Mouse (Mus musculus): ENCODE data around the gene Olfr1357. TPM values are rescaled to one million over a fixed set of nuclear protein-coding genes. Genes with fewer than 3 reads are reported as not detected.

Olfr1357 gene
- polyA plus RNA-seq, 1 experiment, result not detected

DNA sequence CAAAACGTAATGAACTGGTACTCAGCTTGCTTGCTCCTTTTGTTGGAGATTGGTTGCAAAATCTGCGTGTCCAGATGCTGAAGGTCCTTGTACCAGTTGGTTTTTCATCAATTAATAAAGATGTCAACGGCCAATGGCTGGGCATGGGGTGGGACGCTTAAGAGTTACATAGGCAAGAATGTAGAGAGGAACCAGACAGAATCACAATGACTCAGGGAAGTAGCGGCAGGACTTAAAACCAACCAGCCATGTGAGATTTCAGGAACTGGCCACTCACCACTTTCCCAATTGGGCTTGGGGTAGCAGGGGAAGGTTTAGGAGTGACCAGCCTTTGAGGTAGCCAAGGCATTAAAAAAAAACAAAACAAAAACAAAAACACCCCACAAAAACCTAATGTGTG lies 18.0 kb downstream of the Olfr1357 start:
- Histone ChIP-seq H3K27ac (ENCODE audit: insufficient read depth, low read length) (no peak overlapping the region), H3K4me3 (replicated peaks; ENCODE audit: insufficient read depth, low read depth, low read length) (no peak overlapping the region), H3K4me1 (ENCODE audit: control insufficient read depth, insufficient read depth, low read length) (no peaks in the 10 kb centered on the region), H3K27me3 (ENCODE audit: control insufficient read depth, insufficient read depth, low read length) (no peaks in the 10 kb centered on the region)
- TF ChIP-seq CTCF (IDR thresholded peaks at IDR 0.05; ENCODE audit: borderline replicate concordance, insufficient read depth, low read depth, low read length), result no peak
- no peak for TF ChIP-seq POLR2A (IDR thresholded peaks at IDR 0.05; ENCODE audit: borderline replicate concordance, insufficient read depth, low read length)
- DNase-seq, result no peak
- 82% methylated on average over 5 of the region's 5 CpGs for WGBS

DNA sequence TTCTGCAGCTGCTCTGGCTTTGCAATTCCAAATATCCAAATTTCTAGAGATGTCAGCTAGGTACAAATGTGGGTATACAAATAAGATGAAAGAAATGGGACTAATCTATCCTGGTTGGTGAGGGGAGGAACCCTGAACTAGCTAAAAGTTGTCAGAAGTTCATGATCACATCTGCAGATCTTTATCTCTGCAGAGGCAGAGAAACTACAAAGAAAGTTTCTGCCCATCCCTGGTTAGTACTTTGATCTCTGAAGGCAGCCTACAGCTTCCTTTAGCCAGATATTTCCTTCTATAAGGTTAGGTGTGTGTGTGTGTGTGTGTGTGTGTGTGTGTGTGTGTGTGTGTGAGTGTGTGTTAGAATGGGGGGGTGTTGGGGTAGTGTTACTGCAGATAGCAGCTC lies 23.3 kb downstream of the Olfr1357 start:
- Histone ChIP-seq H3K27me3 (ENCODE audit: control insufficient read depth, insufficient read depth, low read length) (no peaks in the 10 kb centered on the region; the same call in 1 of the 2 replicates), H3K4me3 (replicated peaks; ENCODE audit: insufficient read depth, low read depth, low read length) (no peak overlapping the region), H3K27ac (ENCODE audit: insufficient read depth, low read length) (no peak overlapping the region), H3K4me1 (ENCODE audit: control insufficient read depth, insufficient read depth, low read length) (peaks cover 3% of the 10 kb centered on the region; the same call in 1 of the 2 replicates)
- DNase-seq, result no peak
- TF ChIP-seq CTCF (IDR thresholded peaks at IDR 0.05; ENCODE audit: borderline replicate concordance, insufficient read depth, low read depth, low read length) (no peak), POLR2A (IDR thresholded peaks at IDR 0.05; ENCODE audit: borderline replicate concordance, insufficient read depth, low read length) (no peak)

DNA sequence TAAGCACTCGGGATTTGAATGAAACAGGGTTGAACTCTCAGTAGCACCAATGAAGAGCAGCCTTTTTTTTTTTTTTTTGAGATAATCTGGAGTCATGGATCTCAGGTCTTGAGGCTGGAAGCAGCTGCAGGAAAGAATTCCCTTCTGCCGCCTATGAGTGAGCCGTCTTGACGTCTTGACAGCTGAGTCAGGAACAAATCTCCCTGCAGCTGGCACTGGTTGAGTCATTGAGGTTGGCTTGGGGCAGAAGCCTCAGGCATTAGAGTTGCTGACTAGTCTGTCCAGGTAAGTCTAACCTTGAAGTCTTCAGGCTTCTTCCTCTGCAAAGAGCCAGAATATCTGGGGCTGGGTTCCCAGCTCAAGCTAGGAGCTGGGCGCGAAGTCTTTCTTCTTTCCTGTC lies 23.7 kb downstream of the Olfr1357 start:
- no peak for DNase-seq
- Histone ChIP-seq H3K27ac (ENCODE audit: insufficient read depth, low read length) (no peak overlapping the region), H3K4me1 (ENCODE audit: control insufficient read depth, insufficient read depth, low read length) (peaks cover 3% of the 10 kb centered on the region; the same call in 1 of the 2 replicates), H3K4me3 (replicated peaks; ENCODE audit: insufficient read depth, low read depth, low read length) (no peak overlapping the region), H3K27me3 (ENCODE audit: control insufficient read depth, insufficient read depth, low read length) (no peaks in the 10 kb centered on the region; the same call in 1 of the 2 replicates)
- no peak for TF ChIP-seq POLR2A (IDR thresholded peaks at IDR 0.05; ENCODE audit: borderline replicate concordance, insufficient read depth, low read length)
- TF ChIP-seq CTCF (IDR thresholded peaks at IDR 0.05; ENCODE audit: borderline replicate concordance, insufficient read depth, low read depth, low read length), result no peak
- WGBS, result 80% methylated on average over 6 of the region's 6 CpGs

DNA sequence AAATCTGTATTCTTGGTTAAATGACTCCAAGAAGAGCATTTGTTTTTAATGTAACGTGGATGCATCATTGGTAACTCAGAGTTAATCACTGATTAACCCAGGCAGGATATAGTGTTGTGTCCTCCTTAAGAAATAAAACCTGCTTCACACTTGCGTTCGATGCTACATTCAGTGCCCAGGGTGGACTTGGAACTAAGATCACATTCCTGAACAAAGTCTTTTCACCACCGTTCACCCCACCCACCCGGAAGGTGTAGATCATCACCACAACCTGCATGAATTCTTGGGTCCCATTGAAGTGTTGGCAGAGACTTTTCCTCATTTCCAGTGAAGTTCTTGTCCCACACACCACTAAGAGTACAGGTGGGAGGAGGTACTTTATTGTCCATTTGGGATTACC lies 24.1 kb downstream of the Olfr1357 start:
- TF ChIP-seq POLR2A (IDR thresholded peaks at IDR 0.05; ENCODE audit: borderline replicate concordance, insufficient read depth, low read length) (no peak), CTCF (IDR thresholded peaks at IDR 0.05; ENCODE audit: borderline replicate concordance, insufficient read depth, low read depth, low read length) (no peak)
- Histone ChIP-seq H3K27me3 (ENCODE audit: control insufficient read depth, insufficient read depth, low read length) (no peaks in the 10 kb centered on the region; the same call in 1 of the 2 replicates), H3K4me1 (ENCODE audit: control insufficient read depth, insufficient read depth, low read length) (peaks cover 3% of the 10 kb centered on the region; the same call in 1 of the 2 replicates), H3K27ac (ENCODE audit: insufficient read depth, low read length) (no peak overlapping the region), H3K4me3 (replicated peaks; ENCODE audit: insufficient read depth, low read depth, low read length) (no peak overlapping the region)
- 92% methylated on average over 5 of the region's 5 CpGs for WGBS
- DNase-seq, result no peak

DNA sequence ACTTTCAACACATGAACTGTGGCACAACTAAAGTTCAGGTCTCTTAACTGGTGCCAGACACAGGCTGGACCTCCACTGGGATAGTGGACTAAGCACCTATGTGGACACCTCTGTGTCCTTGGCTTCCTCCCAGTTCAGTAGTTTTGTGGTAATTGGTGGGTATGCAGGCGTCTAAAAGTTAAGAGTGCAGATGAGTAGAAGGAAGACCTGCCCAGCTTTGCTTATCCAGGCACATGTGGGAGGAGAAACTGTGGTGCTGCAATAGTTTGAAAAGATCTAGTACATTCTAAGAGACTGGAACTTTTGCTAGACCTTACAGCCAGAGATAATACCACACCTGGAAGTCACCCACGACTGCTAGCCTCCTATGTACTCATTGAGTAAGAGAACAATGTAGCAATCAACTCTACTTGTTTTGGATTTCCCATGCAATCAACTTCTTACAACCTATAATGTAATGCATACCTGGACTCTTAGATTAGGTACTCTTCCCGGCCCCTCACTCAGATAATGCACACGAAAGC lies 25.0 kb downstream of the Olfr1357 start:
- TF ChIP-seq POLR2A (IDR thresholded peaks at IDR 0.05; ENCODE audit: borderline replicate concordance, insufficient read depth, low read length), result no peak
- no peak for TF ChIP-seq CTCF (IDR thresholded peaks at IDR 0.05; ENCODE audit: borderline replicate concordance, insufficient read depth, low read depth, low read length)
- Histone ChIP-seq H3K27me3 (ENCODE audit: control insufficient read depth, insufficient read depth, low read length) (no peaks in the 10 kb centered on the region; the same call in 1 of the 2 replicates), H3K27ac (ENCODE audit: insufficient read depth, low read length) (no peak overlapping the region), H3K4me1 (ENCODE audit: control insufficient read depth, insufficient read depth, low read length) (peaks cover 3% of the 10 kb centered on the region; the same call in 1 of the 2 replicates), H3K4me3 (replicated peaks; ENCODE audit: insufficient read depth, low read depth, low read length) (no peak overlapping the region)
- no peak for DNase-seq
- WGBS, result 95% methylated on average over 4 of the region's 4 CpGs

DNA sequence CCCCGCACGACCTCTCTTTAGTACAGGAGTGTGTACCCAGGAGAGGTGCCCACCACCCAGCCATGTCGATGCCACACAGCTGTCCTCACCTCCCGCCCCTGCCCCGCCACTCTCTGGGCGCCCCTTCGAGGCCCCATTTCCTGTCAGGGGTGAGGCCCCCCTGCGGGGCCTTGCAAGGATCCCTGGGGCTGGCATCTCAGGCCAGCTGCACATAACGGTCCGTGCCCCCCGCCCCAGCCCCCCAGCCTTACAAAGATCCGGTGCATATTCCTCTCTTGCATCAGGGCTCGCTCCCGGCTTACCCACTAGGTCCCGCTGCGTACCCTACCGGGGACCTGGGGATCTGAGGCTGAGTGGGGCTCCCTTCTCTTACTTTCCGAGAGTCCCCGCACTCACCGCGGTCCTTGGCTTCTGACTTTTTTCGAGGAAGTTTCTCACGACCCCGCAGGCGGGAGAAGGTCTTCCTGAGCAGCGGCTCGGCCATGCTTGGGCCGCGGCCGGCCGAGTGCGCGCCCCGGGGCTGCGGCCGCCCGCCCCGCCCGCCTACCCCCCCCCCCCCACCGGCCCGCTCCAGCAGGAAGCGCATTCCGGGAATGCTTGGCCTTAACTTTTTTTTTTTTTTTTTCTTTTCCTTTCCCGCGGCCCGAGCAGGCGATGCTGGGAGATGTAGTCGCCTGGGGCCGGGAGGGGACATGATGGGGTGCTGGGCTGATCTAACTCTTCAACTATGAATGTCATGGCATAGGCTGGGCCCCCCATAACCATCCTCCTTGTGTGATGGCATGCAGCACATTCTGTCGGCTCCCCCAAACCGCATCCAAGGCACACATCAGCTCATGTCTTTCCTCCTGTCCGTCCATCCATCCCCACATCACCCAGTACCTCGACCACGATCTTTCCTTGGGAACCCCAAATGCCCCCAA lies 26.2 kb downstream of the Olfr1357 start, which contains the start of gene Syde1:
Syde1 (minus strand) TSS at position 559 of the 923 bp plus-strand sequence.
- 7% methylated on average over 52 of the region's 54 CpGs for WGBS
- TF ChIP-seq POLR2A (IDR thresholded peaks at IDR 0.05; ENCODE audit: borderline replicate concordance, insufficient read depth, low read length) (no peak), CTCF (IDR thresholded peaks at IDR 0.05; ENCODE audit: borderline replicate concordance, insufficient read depth, low read depth, low read length) (no peak)
- Histone ChIP-seq H3K27me3 (ENCODE audit: control insufficient read depth, insufficient read depth, low read length) (no peaks in the 10 kb centered on the region; the same call in 1 of the 2 replicates), H3K4me1 (ENCODE audit: control insufficient read depth, insufficient read depth, low read length) (peaks cover 3% of the 10 kb centered on the region), H3K27ac (ENCODE audit: insufficient read depth, low read length) (no peak within 1 kb of the TSS), H3K4me3 (replicated peaks; ENCODE audit: insufficient read depth, low read depth, low read length) (peak within 1 kb of the TSS; percentile 68)
- peak in 1 of 2 experiments; percentile 52 for DNase-seq

- peaks cover 10% of the 10 kb centered on the region for H3K4me1 ChIP-seq (ENCODE audit: control insufficient read depth, insufficient read depth, low read length)
- H3K27me3 ChIP-seq (ENCODE audit: control insufficient read depth, insufficient read depth, low read length), result no peaks in the 10 kb centered on the region; the same call in 1 of the 2 replicates
- H3K4me3 ChIP-seq (replicated peaks; ENCODE audit: insufficient read depth, low read depth, low read length), result peak overlapping the region; percentile 68
- WGBS, result 30% methylated on average over 9 of the region's 9 CpGs
- TF ChIP-seq POLR2A (IDR thresholded peaks at IDR 0.05; ENCODE audit: borderline replicate concordance, insufficient read depth, low read length) (no peak), CTCF (IDR thresholded peaks at IDR 0.05; ENCODE audit: borderline replicate concordance, insufficient read depth, low read depth, low read length) (no peak)
- no peak for DNase-seq
- no peak overlapping the region for H3K27ac ChIP-seq (ENCODE audit: insufficient read depth, low read length)
Observed at GRCm38 (mm10) chr10:78590744-78591143, 27.1 kb downstream of the Olfr1357 start.

Data from cerebellum, adult 2 months (tissue).